Mouse (Mus musculus) liver, embryonic 14.5 days (tissue): Measurements from ENCODE around the gene Pgap2. TPM values are rescaled to one million over a fixed set of nuclear protein-coding genes. Genes with fewer than 3 reads are reported as not detected.

Source experiments
- ATAC-seq: fragments of 200-750 bp; cut with Nextera tagmentation; 2 replicates; pipeline ENCODE4 v1.8.0; 2017; ENCODE audit warnings: moderate number of reproducible peaks, mild to moderate bottlenecking, moderate library complexity; ENCODE audit not compliant: insufficient read depth
- DNase-seq, 3 experiments: peaks; one replicate each; pipeline ENCODE4 v3.0.0-alpha.2; 2012 to 2013; ENCODE audit warnings: low read depth in 3 of 3, low spot score in 3 of 3
- H3K27ac ChIP-seq: fragments of 300-500 bp; sonication (generic); 2 replicates; pipeline ENCODE4 v1.5.1; 2014; ENCODE audit warnings: moderate library complexity, mild to moderate bottlenecking, control low read depth, inconsistent platforms
- H3K27me3 ChIP-seq: fragments of 300-500 bp; sonication (generic); 2 replicates; pipeline ENCODE4 v1.6.1; 2014; ENCODE audit warnings: mild to moderate bottlenecking, low read length, moderate library complexity; ENCODE audit not compliant: control insufficient read depth, insufficient read depth
- H3K36me3 ChIP-seq: fragments of 300-500 bp; sonication (generic); replicated peaks from 2 replicates; pipeline ENCODE4 v1.6.1; 2014; ENCODE audit warnings: low read depth; ENCODE audit not compliant: control insufficient read depth, insufficient read depth
- H3K4me1 ChIP-seq, 2 experiments: fragments of 200-500 bp in 1 of 2; fragments of 300-500 bp in 1 of 2; sonication (generic) in 1 of 2; replicated peaks; 2 replicates each; pipeline ENCODE4 v1.6.1; 2012 to 2014; ENCODE audit warnings: antibody characterized with exemption in 1 of 2, inconsistent platforms in 1 of 2, low read length in 1 of 2; ENCODE audit not compliant: control insufficient read depth in 2 of 2, insufficient read depth in 2 of 2
- H3K4me2 ChIP-seq: fragments of 300-500 bp; sonication (generic); 2 replicates; pipeline ENCODE4 v1.6.1; 2014; ENCODE audit warnings: low read depth, mild to moderate bottlenecking, control low read depth, moderate library complexity
- H3K4me3 ChIP-seq, 2 experiments: fragments of 200-500 bp in 1 of 2; fragments of 300-500 bp in 1 of 2; sonication (generic) in 1 of 2; 2 replicates each; pipeline ENCODE4 v1.5.1; 2012 to 2014; ENCODE audit warnings: low read depth in 2 of 2, low read length in 2 of 2, mild to moderate bottlenecking in 2 of 2, control low read depth in 1 of 2, inconsistent platforms in 1 of 2, moderate library complexity in 1 of 2; ENCODE audit not compliant: insufficient read depth in 1 of 2
- H3K9ac ChIP-seq: fragments of 300-500 bp; sonication (generic); replicated peaks from 2 replicates; pipeline ENCODE4 v1.6.1; 2014; ENCODE audit warnings: mild to moderate bottlenecking, control low read depth, moderate library complexity
- H3K9me3 ChIP-seq: fragments of 300-500 bp; sonication (generic); 2 replicates; pipeline ENCODE4 v1.6.1; 2016; ENCODE audit warnings: low read length, mixed read lengths; ENCODE audit not compliant: control insufficient read depth
- CTCF ChIP-seq: IDR thresholded peaks from 2 replicates; pipeline ENCODE4 v1.5.1; 2016; ENCODE audit warnings: antibody characterized with exemption, low read depth, control low read depth
- EP300 ChIP-seq: IDR thresholded peaks from 2 replicates; pipeline ENCODE4 v1.6.1; 2016; ENCODE audit warnings: antibody characterized with exemption, low read depth
- WGBS: fragments of 180-500 bp; shearing (Covaris S2); extraction: QIAGEN DNeasy Blood & Tissue Kit; methylation state at CpG from one replicate; pipeline ENCODE4 v1.1.7; 2014; ENCODE audit not compliant: insufficient replicate concordance; 5-methylcytosine and 5-hydroxymethylcytosine counted together
- polyA plus RNA-seq, 2 experiments: library from polyadenylated mRNA; depleted of rRNA in 1 of 2; stranded (reverse) in 1 of 2; unstranded in 1 of 2; fragments of >200 nt; fragmentation: Nextera tagmentation in 1 of 2; extraction: Ambion mirVana in 1 of 2; gene quantifications; 2 replicates each; pipeline versions ENCODE4 v1.2.1 to v1.2.3; 2012 to 2014

Pgap2 gene
- polyA plus RNA-seq, 2 experiments = 14.5 to 18.0 TPM

- H3K27ac ChIP-seq = no peak overlapping the region
- ATAC-seq (no peak), DNase-seq (no peak)
- no peak for TF ChIP-seq EP300
- no peak for TF ChIP-seq CTCF
- H3K4me3 ChIP-seq = no peak overlapping the region
- no peaks in the 10 kb centered on the region for H3K36me3 ChIP-seq
- H3K4me2 ChIP-seq = no peak overlapping the region
- WGBS = 73% methylated on average over 4 of the region's 4 CpGs
- no peaks in the 10 kb centered on the region for H3K9me3 ChIP-seq
- H3K9ac ChIP-seq = no peak overlapping the region
- no peaks in the 10 kb centered on the region for H3K27me3 ChIP-seq
- H3K4me1 ChIP-seq = peaks cover 0 to 3% of the 10 kb centered on the region in 2 experiments; a peak in 1 of 4 replicates
These were observed 18.2 kb downstream of the Pgap2 start for GRCm38 (mm10) chr7:102228049-102228670.

GRCm38 (mm10) chr7:102229814-102230213, 19.8 kb downstream of the Pgap2 start:
- Histone ChIP-seq H3K4me3 (no peak overlapping the region), H3K9ac (no peak overlapping the region), H3K27ac (no peak overlapping the region), H3K36me3 (no peaks in the 10 kb centered on the region), H3K27me3 (no peaks in the 10 kb centered on the region), H3K4me2 (no peak overlapping the region), H3K4me1 (0 out of 4 replicates have a peak, but pooled peaks cover 0 to 2% of the 10 kb centered on the region in 2 experiments), H3K9me3 (no peaks in the 10 kb centered on the region)
- TF ChIP-seq CTCF = no peak
- TF ChIP-seq EP300 = no peak
- 75% methylated on average over 6 of the region's 6 CpGs for WGBS
- no peak for DNase-seq
- ATAC-seq = no peak

GRCm38 (mm10) chr7:102233059-102233458, 23.1 kb downstream of the Pgap2 start:
- no peak overlapping the region for H3K4me3 ChIP-seq
- no peaks in the 10 kb centered on the region for H3K9me3 ChIP-seq
- DNase-seq (no peak), ATAC-seq (no peak)
- 0 out of 4 replicates have a peak, but pooled peaks cover 0 to 2% of the 10 kb centered on the region in 2 experiments for H3K4me1 ChIP-seq
- H3K9ac ChIP-seq = no peak overlapping the region
- WGBS = 44% methylated on average over 4 of the region's 4 CpGs
- peaks cover 6% of the 10 kb centered on the region for H3K36me3 ChIP-seq
- no peak overlapping the region for H3K4me2 ChIP-seq
- no peak for TF ChIP-seq EP300
- TF ChIP-seq CTCF = no peak
- no peaks in the 10 kb centered on the region for H3K27me3 ChIP-seq
- H3K27ac ChIP-seq = no peak overlapping the region

- no peak for ATAC-seq
- peaks cover 35% of the 10 kb centered on the region for H3K36me3 ChIP-seq
These were observed 28.8 kb downstream of the Pgap2 start for GRCm38 (mm10) chr7:102238686-102239286.

GRCm38 (mm10) chr7:102239591-102239990, 29.6 kb downstream of the Pgap2 start:
- no peaks in the 10 kb centered on the region for H3K27me3 ChIP-seq
- no peak overlapping the region for H3K9ac ChIP-seq
- no peaks in the 10 kb centered on the region for H3K9me3 ChIP-seq
- peaks cover 35% of the 10 kb centered on the region for H3K36me3 ChIP-seq
- no peak overlapping the region for H3K27ac ChIP-seq
- ATAC-seq (no peak), DNase-seq (no peak)
- peaks cover 15 to 25% of the 10 kb centered on the region in 2 experiments for H3K4me1 ChIP-seq
- H3K4me3 ChIP-seq = no peak overlapping the region
- no peak overlapping the region for H3K4me2 ChIP-seq
- WGBS = 86% methylated on average over 16 of the region's 16 CpGs
- TF ChIP-seq EP300 = no peak
- TF ChIP-seq CTCF = no peak

More at GRCm38 (mm10) chr7:102238686-102239286, 28.8 kb downstream of the Pgap2 start:
- no peaks in the 10 kb centered on the region for H3K27me3 ChIP-seq
- no peak overlapping the region for H3K9ac ChIP-seq
- no peak for TF ChIP-seq CTCF
- TF ChIP-seq EP300 = no peak
- no peak overlapping the region for H3K4me3 ChIP-seq
- H3K4me1 ChIP-seq = peaks cover 8 to 17% of the 10 kb centered on the region in 2 experiments
- H3K4me2 ChIP-seq = no peak overlapping the region
- 72% methylated on average over 8 of the region's 8 CpGs for WGBS
- DNase-seq = no peak
- H3K9me3 ChIP-seq = no peaks in the 10 kb centered on the region
- no peak overlapping the region for H3K27ac ChIP-seq
